Mouse (Mus musculus) layer of hippocampus, postnatal 25 days (tissue): ENCODE data around the gene Pgghg. TPM values are rescaled to one million over a fixed set of nuclear protein-coding genes. Genes with fewer than 3 reads are reported as not detected.
A peak's percentile ranks its signal among the peaks of the same experiment; 100 is the strongest.

Experiments used
- DNase-seq, 2 experiments: peaks; one replicate each; pipeline ENCODE4 v3.0.0; 2022; ENCODE audit warnings: mixed read lengths in 2 of 2, low spot score in 1 of 2; ENCODE audit errors: extremely low spot score in 1 of 2
- total RNA-seq, 2 experiments: library from RNA; stranded (reverse); gene quantifications; 2 replicates each; pipeline ENCODE4 v1.2.3; 2021

Pgghg gene
- total RNA-seq, 2 experiments from 2014 or later = 4.0 to 7.1 TPM

GRCm38 (mm10) chr7:140922398-140923069 is 18.7 kb upstream of the Pgghg start:
- peak in 1 of 2 experiments; percentile 44 for DNase-seq

DNA sequence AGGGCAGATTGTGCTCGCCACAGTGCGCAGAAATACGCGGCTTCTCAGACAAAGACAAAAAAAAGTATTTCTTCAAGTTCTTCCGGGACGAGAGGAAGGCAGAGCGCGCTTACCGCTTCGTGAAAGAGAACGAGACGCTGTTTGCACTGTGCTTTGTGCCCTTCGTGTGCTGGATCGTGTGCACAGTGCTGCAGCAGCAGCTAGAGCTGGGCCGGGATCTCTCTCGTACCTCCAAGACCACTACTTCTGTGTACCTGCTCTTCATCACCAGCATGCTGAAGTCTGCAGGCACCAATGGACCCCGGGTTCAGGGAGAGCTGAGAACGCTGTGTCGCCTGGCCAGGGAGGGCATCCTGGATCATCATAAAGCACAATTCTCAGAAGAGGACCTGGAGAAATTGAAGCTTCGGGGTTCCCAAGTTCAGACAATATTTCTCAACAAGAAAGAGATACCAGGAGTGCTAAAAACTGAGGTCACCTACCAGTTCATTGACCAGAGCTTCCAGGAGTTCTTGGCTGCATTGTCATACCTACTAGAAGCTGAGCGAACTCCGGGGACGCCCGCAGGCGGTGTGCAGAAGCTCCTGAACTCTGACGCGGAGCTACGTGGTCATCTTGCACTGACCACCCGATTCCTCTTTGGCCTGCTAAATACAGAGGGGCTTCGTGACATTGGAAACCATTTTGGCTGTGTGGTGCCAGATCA is 18.0 kb upstream of the Pgghg start:
- DNase-seq = no peak

DNA sequence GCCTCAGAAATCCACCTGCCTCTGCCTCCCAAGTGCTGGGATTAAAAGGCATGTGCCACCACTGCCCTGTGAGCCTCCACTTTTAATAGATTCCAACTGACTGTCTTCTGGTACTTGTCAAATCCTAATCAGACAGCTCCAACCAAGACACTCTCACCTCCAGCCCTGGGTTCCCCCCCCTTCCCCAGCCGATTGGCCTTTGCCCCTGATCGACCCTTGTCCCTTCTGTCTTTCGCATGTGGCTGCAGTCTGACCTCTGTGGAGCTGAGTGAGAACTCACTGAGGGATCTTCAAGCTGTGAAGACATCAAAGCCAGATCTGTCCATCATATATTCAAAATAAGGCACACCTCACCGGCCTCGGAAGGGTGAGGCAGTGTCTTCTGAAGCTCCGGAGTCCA is 14.0 kb upstream of the Pgghg start:
- DNase-seq = no peak

GRCm38 (mm10) chr7:140938436-140938835 is 2.8 kb upstream of the Pgghg start:
- DNase-seq = no peak

DNA sequence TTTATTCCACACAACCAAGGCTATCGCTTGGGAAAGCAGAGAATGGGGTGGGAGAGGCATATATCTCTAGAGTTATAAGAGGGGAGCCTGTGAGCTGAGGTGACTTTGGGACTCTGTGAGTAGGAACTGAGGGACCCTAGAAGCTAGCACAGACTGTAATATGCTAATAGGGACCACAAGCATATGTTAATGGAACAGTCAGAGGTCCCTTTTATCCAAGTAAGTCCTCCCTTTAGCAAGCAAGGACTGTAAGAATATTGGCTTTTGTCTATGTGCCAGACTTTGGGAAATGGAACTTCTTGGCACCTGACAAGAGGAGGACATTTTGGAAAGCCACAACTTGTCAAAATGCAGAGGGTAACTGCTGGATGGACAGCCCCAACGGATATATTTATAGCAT is 2.3 kb upstream of the Pgghg start:
- no peak for DNase-seq

DNA sequence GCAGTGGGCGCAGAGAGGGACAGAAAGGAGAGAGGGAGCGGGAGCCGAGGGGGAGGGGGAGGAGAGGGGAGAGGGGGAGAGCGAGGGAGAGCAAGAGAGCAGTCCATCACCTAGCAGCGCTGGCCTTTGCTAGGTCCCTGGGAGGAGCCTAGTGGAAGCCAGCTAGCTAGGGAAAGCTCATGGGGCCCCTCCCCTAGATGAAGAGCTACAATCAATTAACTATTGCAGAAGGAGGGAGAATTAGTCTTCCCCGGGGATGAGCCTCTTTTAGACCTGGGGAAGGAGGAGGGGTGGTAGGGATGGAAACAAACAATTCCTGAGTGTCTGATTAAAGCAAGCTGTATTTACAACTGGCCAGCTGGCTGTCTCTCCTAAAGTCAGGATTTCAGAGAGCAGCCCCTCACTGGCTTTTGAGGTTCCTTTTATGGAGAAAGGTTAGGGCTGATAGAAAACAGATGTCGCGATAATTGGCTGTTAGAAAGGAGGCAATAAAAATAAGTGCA is 1.5 kb upstream of the Pgghg start:
- DNase-seq = no peak

GRCm38 (mm10) chr7:140942341-140942740 is 1.1 kb downstream of the Pgghg start:
- no peak for DNase-seq

DNA sequence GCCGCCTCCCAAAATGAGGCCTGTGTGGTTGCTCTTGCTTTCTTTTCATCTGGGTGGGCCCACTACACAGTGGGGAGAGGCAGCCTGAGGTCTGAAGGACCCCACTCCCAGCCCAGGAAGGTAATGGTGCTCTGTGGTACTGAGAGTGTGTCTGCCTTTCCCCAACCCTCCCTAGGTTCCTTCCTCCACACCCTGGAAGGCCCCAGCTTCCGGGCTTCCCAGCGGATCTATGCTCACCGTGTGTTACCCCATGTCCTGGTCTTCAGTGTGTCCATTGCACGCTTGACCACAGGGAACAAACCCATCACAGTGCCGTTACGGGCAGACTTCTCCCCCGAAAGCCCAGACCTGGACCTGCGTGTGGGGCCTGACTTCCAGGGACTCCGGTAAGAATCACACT is 1.6 kb downstream of the Pgghg start:
- no peak for DNase-seq

GRCm38 (mm10) chr7:140943356-140943755 is 2.2 kb downstream of the Pgghg start:
- DNase-seq = no peak

- DNase-seq = no peak
Observed at GRCm38 (mm10) chr7:140944236-140944635, 3.0 kb downstream of the Pgghg start.

DNA sequence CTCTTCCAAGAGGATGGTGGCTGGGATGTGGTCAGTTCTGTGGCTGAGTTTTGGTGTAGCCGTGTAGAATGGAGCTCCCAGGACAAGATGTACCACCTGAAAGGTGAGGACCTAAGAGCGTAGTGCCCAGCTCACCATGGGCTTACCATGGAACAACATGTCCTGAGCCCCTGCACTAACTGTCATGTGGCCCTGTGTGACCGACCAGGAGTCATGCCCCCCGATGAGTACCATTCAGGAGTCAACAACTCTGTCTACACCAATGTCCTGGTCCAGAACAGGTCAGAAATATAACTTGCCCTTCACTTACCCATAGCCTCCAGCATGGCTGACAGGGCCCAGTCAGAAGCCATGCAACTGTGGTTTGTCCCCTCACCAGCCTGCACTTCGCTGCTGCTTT is 4.1 kb downstream of the Pgghg start:
- no peak for DNase-seq

DNA sequence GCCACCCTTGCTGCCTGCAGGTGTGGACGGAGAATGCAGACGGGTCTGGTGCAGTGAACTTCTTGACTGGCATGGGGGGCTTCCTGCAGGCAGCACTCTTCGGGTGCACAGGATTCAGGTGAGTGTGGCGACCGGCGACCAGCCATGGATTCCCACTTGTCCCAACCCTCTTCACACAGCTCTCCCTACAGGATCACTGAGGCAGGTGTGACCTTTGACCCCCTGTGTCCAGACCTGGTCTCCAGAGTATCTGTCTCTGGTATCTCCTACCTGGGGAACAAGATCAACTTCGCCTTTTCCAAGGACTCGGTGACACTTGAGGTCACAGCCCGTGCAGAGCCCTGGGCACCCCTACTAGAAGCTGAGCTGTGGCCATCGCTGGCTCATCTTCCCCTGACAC is 5.1 kb downstream of the Pgghg start:
- no peak for DNase-seq

GRCm38 (mm10) chr7:140946980-140947379 is 5.8 kb downstream of the Pgghg start:
- DNase-seq = no peak

DNA sequence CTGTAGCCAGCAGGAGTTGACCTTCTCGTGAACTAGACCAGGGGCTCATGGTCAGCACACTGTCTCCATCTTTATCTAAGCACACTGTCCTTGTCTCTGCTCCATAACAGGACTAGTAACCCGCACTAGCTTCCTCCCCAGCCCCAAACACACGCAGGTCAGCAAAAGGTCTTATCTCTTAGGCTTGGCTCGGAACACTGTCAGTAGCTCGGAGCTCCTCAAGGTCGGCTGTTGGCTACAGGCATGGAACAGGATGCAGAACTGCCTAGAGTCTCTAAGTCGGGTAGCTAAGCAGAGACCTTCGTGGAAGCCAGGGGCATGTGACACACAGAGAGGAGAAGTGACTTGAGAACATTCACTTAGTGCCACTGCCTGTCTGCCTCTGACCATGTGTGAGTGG is 7.0 kb downstream of the Pgghg start:
- DNase-seq = no peak

DNA sequence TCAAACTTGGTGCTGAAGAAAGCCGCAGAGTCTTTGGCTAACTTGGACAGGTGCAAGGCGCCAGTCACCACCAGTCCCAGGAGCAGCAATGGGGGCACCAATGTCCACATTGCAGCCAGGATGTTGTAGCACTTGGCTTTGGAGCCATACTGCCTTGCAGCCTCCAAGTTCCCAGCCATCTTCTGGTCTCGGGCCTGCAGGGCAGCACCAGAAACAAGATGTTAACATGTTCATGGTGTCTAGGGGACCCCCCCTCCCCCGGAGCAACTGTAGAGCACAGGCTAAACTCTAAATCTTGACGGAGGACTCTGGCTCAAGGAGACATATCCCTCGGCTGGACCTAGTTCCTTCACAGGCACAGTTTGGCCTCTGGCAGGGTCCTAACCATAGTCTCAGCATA is 8.1 kb downstream of the Pgghg start:
- no peak for DNase-seq

GRCm38 (mm10) chr7:140949824-140950530 is 8.8 kb downstream of the Pgghg start, which contains the start of gene Ifitm5:
Ifitm5 (minus strand) TSS chr7:140950291.
- no peak for DNase-seq

DNA sequence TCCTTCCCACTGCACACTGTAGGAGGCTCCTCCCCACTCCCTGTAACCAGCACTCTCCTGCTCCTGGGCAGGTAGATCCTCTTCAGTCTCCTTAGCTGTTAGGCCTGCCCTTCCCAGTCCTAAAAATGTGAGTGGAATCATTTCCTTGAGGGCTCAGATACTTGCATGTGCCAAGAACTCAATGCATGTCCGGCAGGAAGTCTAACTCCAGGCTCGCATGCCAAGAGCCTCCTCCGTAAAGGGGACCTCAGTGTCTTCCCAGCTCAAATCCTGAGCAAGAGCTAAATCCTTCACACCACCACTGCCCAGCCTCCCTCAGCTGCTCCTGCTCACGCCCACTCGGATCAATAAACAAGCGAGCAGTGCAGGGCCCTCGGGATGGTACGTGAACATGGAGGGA is 9.9 kb downstream of the Pgghg start:
- DNase-seq = no peak

DNA sequence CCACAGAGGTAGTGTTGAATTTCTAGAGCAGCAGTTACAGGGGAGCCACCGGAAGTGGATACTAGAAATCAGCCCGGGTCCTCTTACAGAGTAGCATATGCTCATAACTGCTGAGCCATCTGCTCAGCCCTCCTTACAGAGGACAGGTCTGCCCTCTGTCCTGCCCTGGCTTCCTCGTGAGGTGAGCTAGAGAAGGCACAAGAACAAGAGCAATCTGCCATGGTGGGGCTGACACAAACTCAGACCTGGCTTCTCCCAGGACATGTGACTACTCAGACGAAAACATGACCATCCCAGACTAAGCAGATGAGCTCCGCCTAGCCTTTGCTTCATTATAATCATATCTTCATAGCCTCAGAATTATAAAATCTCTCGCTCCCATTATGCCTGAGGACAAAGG is 10.6 kb downstream of the Pgghg start:
- no peak for DNase-seq

GRCm38 (mm10) chr7:140952441-140952840 is 11.2 kb downstream of the Pgghg start:
- no peak for DNase-seq

- no peak for DNase-seq
Observed at GRCm38 (mm10) chr7:140953133-140953532, 11.9 kb downstream of the Pgghg start.
